ENCODE assay signal across 8 mouse cellular contexts in genomic region chr5:137102575-137103522, GRCm38 (mm10). TPM values are rescaled to one million over a fixed set of nuclear protein-coding genes. Genes with fewer than 3 reads are reported as not detected.
A peak's percentile ranks its signal among the peaks of the same experiment; 100 is the strongest.
DNase-seq lines count a peak whose midpoint lies in the region; ATAC-seq and TF ChIP-seq lines count a peak whose summit lies in the region.

No protein-coding gene starts in this region.

- H3K9me3 ChIP-seq in midbrain, embryonic 11.5 days (ENCODE audit: control insufficient read depth, low read length): no peaks in the 10 kb centered on the region
- no peaks in the 10 kb centered on the region for H3K9me3 ChIP-seq in midbrain, embryonic 16.5 days (replicated peaks; ENCODE audit: control insufficient read depth, low read length, poor library complexity, severe bottlenecking)
- no peaks in the 10 kb centered on the region for H3K9me3 ChIP-seq in liver, embryonic 13.5 days (replicated peaks)

- no peaks in the 10 kb centered on the region for H3K36me3 ChIP-seq in midbrain, embryonic 11.5 days (ENCODE audit: control insufficient read depth, insufficient read depth, low read length)
- H3K36me3 ChIP-seq in midbrain, embryonic 16.5 days (ENCODE audit: control insufficient read depth, insufficient read depth, low read length): no peaks in the 10 kb centered on the region
- peaks cover 12% of the 10 kb centered on the region; the same call in 1 of the 2 replicates for H3K36me3 ChIP-seq in liver, embryonic 13.5 days

- no peak overlapping the region for H3K4me2 ChIP-seq in midbrain, embryonic 11.5 days
- no peak overlapping the region for H3K4me2 ChIP-seq in midbrain, embryonic 16.5 days (ENCODE audit: low read length)
- H3K4me2 ChIP-seq in liver, embryonic 13.5 days: peak overlapping the region; percentile 69

- no peak overlapping the region for H3K27ac ChIP-seq in midbrain, embryonic 11.5 days (ENCODE audit: low read depth, low read length)
- no peak overlapping the region for H3K27ac ChIP-seq in midbrain, embryonic 16.5 days (ENCODE audit: low read length)
- H3K27ac ChIP-seq in embryonic fibroblast, embryonic 13.5 days (ENCODE audit: insufficient read depth, low read length): peak overlapping the region; percentile 98
- H3K27ac ChIP-seq in liver, embryonic 13.5 days: peak overlapping the region; percentile 99

- no peak for ATAC-seq in midbrain, embryonic 11.5 days (ENCODE audit: low FRiP score)
- ATAC-seq in midbrain, embryonic 16.5 days: no peak
- ATAC-seq in liver, embryonic 13.5 days (ENCODE audit: low read depth): peak; percentile 92

- TF ChIP-seq POLR2A in embryonic fibroblast, embryonic 13.5 days (IDR thresholded peaks at IDR 0.05; ENCODE audit: low read depth, low read length): peak; percentile 34; the same call in 1 of the 2 replicates

- H3K4me1 ChIP-seq in midbrain, embryonic 11.5 days (ENCODE audit: control insufficient read depth, insufficient read depth, low read length): no peaks in the 10 kb centered on the region
- H3K4me1 ChIP-seq in midbrain, embryonic 16.5 days (ENCODE audit: control insufficient read depth, insufficient read depth, low read length): peaks cover 3% of the 10 kb centered on the region; the same call in 1 of the 2 replicates
- peaks cover 21% of the 10 kb centered on the region for H3K4me1 ChIP-seq in embryonic fibroblast, embryonic 13.5 days (ENCODE audit: control insufficient read depth, insufficient read depth, low read length)
- peaks cover 99% of the 10 kb centered on the region for H3K4me1 ChIP-seq in liver, embryonic 13.5 days (replicated peaks)

- H3K4me3 ChIP-seq in midbrain, embryonic 11.5 days (ENCODE audit: low read depth, low read length): no peak overlapping the region
- H3K4me3 ChIP-seq in midbrain, embryonic 16.5 days (ENCODE audit: low read depth, low read length): no peak overlapping the region
- no peak overlapping the region for H3K4me3 ChIP-seq in embryonic fibroblast, embryonic 13.5 days (ENCODE audit: insufficient read depth, low read length)
- peak overlapping the region; percentile 35 for H3K4me3 ChIP-seq in liver, embryonic 13.5 days (replicated peaks)

- WGBS in midbrain, embryonic 11.5 days: 65% methylated on average over 28 of the region's 28 CpGs
- WGBS in midbrain, embryonic 16.5 days: 63% methylated on average over 28 of the region's 28 CpGs
- WGBS in liver, embryonic 13.5 days (ENCODE audit: insufficient replicate concordance): 30% methylated on average over 28 of the region's 28 CpGs

- DNase-seq in midbrain, embryonic 11.5 days (ENCODE audit: low spot score, missing footprints): peak; percentile 47
- DNase-seq in adipocyte (ENCODE audit: low spot score): peak; percentile 56
- DNase-seq in heart, postnatal 10 days: peak; percentile 76 to 77
- DNase-seq in liver, embryonic 13.5 days: peak; percentile 90
- DNase-seq in spleen, postnatal 4 days (ENCODE audit: low spot score in 2 of 2): peak; percentile 84 to 87
- no peak for DNase-seq in kidney, adult 11 months

- no peaks in the 10 kb centered on the region for H3K27me3 ChIP-seq in midbrain, embryonic 11.5 days (ENCODE audit: control insufficient read depth, insufficient read depth, low read length)
- H3K27me3 ChIP-seq in midbrain, embryonic 16.5 days (ENCODE audit: control insufficient read depth, insufficient read depth, low read depth, low read length): no peaks in the 10 kb centered on the region
- H3K27me3 ChIP-seq in liver, embryonic 13.5 days: peaks cover 3% of the 10 kb centered on the region; the same call in 1 of the 2 replicates

- TF ChIP-seq CTCF in embryonic fibroblast, embryonic 13.5 days (IDR thresholded peaks at IDR 0.05; ENCODE audit: borderline replicate concordance, insufficient read depth, low read length): no peak

- intact Hi-C loops in heart, postnatal 10 days (cut with DNase I): no loop called here

- H3K9ac ChIP-seq in midbrain, embryonic 11.5 days (ENCODE audit: low read length): no peak overlapping the region
- H3K9ac ChIP-seq in midbrain, embryonic 16.5 days (ENCODE audit: low read depth, low read length): no peak overlapping the region; the same call in 1 of the 2 replicates
- peak overlapping the region; percentile 72 for H3K9ac ChIP-seq in liver, embryonic 13.5 days

RNA-seq across cellular contexts. Expression of gene Trim56, which starts 13.2 kb away (rescaled TPM):
- polyA plus RNA-seq in midbrain, embryonic 11.5 days (2014; fragmentation: Nextera tagmentation; extraction: Ambion mirVana): 4.5 and 4.8 TPM in 2 replicates
- 1.8 and 2.5 TPM in 2 replicates for polyA plus RNA-seq in midbrain, embryonic 16.5 days (2015; fragmentation: Nextera tagmentation; extraction: Ambion mirVana)
- 20.2 and 23.4 TPM in 2 replicates for polyA plus RNA-seq in embryonic fibroblast, embryonic 13.5 days (2011; ENCODE audit: insufficient read length, low read depth, missing spikeins)
- 10 to 100 TPM; 21.2 to 21.6 TPM for total RNA-seq in heart, postnatal 10 days (2021)
- polyA plus RNA-seq in liver, embryonic 13.5 days (2015; fragmentation: Nextera tagmentation; extraction: Ambion mirVana): 8.4 and 9.9 TPM in 2 replicates

RNA-seq across cellular contexts. Expression of gene Serpine1, which starts 30.8 kb away (rescaled TPM):
- not detected in 2 replicates for polyA plus RNA-seq in midbrain, embryonic 11.5 days (2014; fragmentation: Nextera tagmentation; extraction: Ambion mirVana)
- 0.25 and 0.41 TPM in 2 replicates for polyA plus RNA-seq in midbrain, embryonic 16.5 days (2015; fragmentation: Nextera tagmentation; extraction: Ambion mirVana)
- 646 and 1,921 TPM in 2 replicates for polyA plus RNA-seq in embryonic fibroblast, embryonic 13.5 days (2011; ENCODE audit: insufficient read length, low read depth, missing spikeins)
- total RNA-seq in heart, postnatal 10 days (2021): 10 to 100 TPM; 11.0 to 19.3 TPM
- polyA plus RNA-seq in liver, embryonic 13.5 days (2015; fragmentation: Nextera tagmentation; extraction: Ambion mirVana): 0.05 TPM in 1 of 2 replicates, not detected in the other

RNA-seq across cellular contexts. Expression of gene Muc3, which starts 46.3 kb away (rescaled TPM):
- polyA plus RNA-seq in midbrain, embryonic 11.5 days (2014; fragmentation: Nextera tagmentation; extraction: Ambion mirVana): not detected in 2 replicates
- polyA plus RNA-seq in midbrain, embryonic 16.5 days (2015; fragmentation: Nextera tagmentation; extraction: Ambion mirVana): not detected in 2 replicates
- not detected in 2 replicates for polyA plus RNA-seq in embryonic fibroblast, embryonic 13.5 days (2011; ENCODE audit: insufficient read length, low read depth, missing spikeins)
- total RNA-seq in heart, postnatal 10 days (2021): not detected
- not detected in 2 replicates for polyA plus RNA-seq in liver, embryonic 13.5 days (2015; fragmentation: Nextera tagmentation; extraction: Ambion mirVana)

RNA-seq across cellular contexts. Expression of gene Ap1s1, which starts 56.9 kb away (rescaled TPM):
- polyA plus RNA-seq in midbrain, embryonic 11.5 days (2014; fragmentation: Nextera tagmentation; extraction: Ambion mirVana): 176 and 192 TPM in 2 replicates
- polyA plus RNA-seq in midbrain, embryonic 16.5 days (2015; fragmentation: Nextera tagmentation; extraction: Ambion mirVana): 296 and 303 TPM in 2 replicates
- polyA plus RNA-seq in embryonic fibroblast, embryonic 13.5 days (2011; ENCODE audit: insufficient read length, low read depth, missing spikeins): 149 and 166 TPM in 2 replicates
- total RNA-seq in heart, postnatal 10 days (2021): 10 to 100 TPM; 59.7 to 65.0 TPM
- 109 and 114 TPM in 2 replicates for polyA plus RNA-seq in liver, embryonic 13.5 days (2015; fragmentation: Nextera tagmentation; extraction: Ambion mirVana)

Comparison
In these comparisons a context has a peak if more than half of its experiments do, and no peak if none do; other contexts are left out.
1. H3K27ac ChIP-seq: peak in embryonic fibroblast, embryonic 13.5 days (single experiment) and liver, embryonic 13.5 days (single experiment); none in midbrain, embryonic 11.5 days (single experiment) and midbrain, embryonic 16.5 days (single experiment).
2. RNA of gene Serpine1, which starts 30.8 kb away (polyA plus RNA-seq): 646 to 1,921 TPM in embryonic fibroblast, embryonic 13.5 days; 0.25 to 0.41 TPM in midbrain, embryonic 16.5 days, 0.05 TPM in liver, embryonic 13.5 days and not detected in midbrain, embryonic 11.5 days; every median in the first group is over 100 times any median in the second.